Mouse (Mus musculus) CH12.LX (cell line): Measurements from ENCODE around the gene Pou3f3. TPM values are rescaled to one million over a fixed set of nuclear protein-coding genes. Genes with fewer than 3 reads are reported as not detected.

Experiments used
- DNase-seq: peaks from one replicate; pipeline ENCODE4 v3.0.0-alpha.2; 2013; ENCODE audit errors: extremely low read depth
- H3K27ac ChIP-seq: 2 replicates; pipeline ENCODE4 v1.5.1; 2012; ENCODE audit warnings: low read depth, mild to moderate bottlenecking, control low read depth, moderate library complexity; ENCODE audit not compliant: insufficient read depth
- H3K27me3 ChIP-seq: replicated peaks from 2 replicates; pipeline ENCODE3; 2012; ENCODE audit warnings: inconsistent platforms
- H3K36me3 ChIP-seq, 2 experiments: replicated peaks in 1 of 2; 2 replicates each; pipeline versions ENCODE3 to v1.6.1; 2012; ENCODE audit warnings: inconsistent platforms in 1 of 2, low read length in 1 of 2, mild to moderate bottlenecking in 1 of 2, mixed read lengths in 1 of 2, moderate library complexity in 1 of 2; ENCODE audit not compliant: control insufficient read depth in 1 of 2, insufficient read depth in 1 of 2
- H3K4me1 ChIP-seq, 2 experiments: 2 replicates each; pipeline ENCODE4 v1.6.1; 2012; ENCODE audit warnings: inconsistent platforms in 1 of 2, moderate library complexity in 1 of 2; ENCODE audit not compliant: insufficient read depth in 2 of 2, control insufficient read depth in 1 of 2
- H3K4me2 ChIP-seq: 2 replicates; pipeline ENCODE4 v1.6.1; 2012; ENCODE audit warnings: low read depth, mild to moderate bottlenecking, control low read depth; ENCODE audit not compliant: poor library complexity, insufficient read depth, severe bottlenecking
- H3K4me3 ChIP-seq, 3 experiments: fragments of 150-350 bp in 1 of 3; sonication (generic) in 1 of 3; replicated peaks in 1 of 3; 2 replicates each; pipeline versions ENCODE3 to v1.5.1; 2011 to 2012; ENCODE audit warnings: low read depth in 2 of 3, low read length in 2 of 3, mild to moderate bottlenecking in 2 of 3, moderate library complexity in 2 of 3, control low read depth in 1 of 3, improper control_type of control experiment in 1 of 3, inconsistent platforms in 1 of 3, mixed read lengths in 1 of 3; ENCODE audit not compliant: poor library complexity in 1 of 3
- H3K79me2 ChIP-seq: replicated peaks from 2 replicates; pipeline ENCODE4 v1.6.1; 2012; ENCODE audit warnings: mild to moderate bottlenecking, moderate library complexity; ENCODE audit not compliant: control insufficient read depth, poor library complexity, insufficient read depth, severe bottlenecking; ENCODE audit errors: extremely low read depth
- H3K9ac ChIP-seq: 2 replicates; pipeline ENCODE4 v1.6.1; 2012; ENCODE audit warnings: low read depth, mild to moderate bottlenecking, control low read depth, moderate library complexity; ENCODE audit not compliant: insufficient read depth
- H3K9me3 ChIP-seq: replicated peaks from 2 replicates; pipeline ENCODE3; 2012; ENCODE audit warnings: low read length, inconsistent platforms, mixed read lengths
- CHD1 ChIP-seq: IDR thresholded peaks from 2 replicates; pipeline ENCODE4 v1.6.1; 2012; ENCODE audit warnings: low read depth, low read length, improper control_type of control experiment, inconsistent platforms
- CTCF ChIP-seq, 2 experiments: IDR thresholded peaks in 1 of 2; conservative IDR thresholded peaks in 1 of 2; 2 replicates each; pipeline ENCODE4 v1.5.1; 2011 to 2012; ENCODE audit warnings: low read depth in 2 of 2, low read length in 2 of 2, improper control_type of control experiment in 1 of 2, inconsistent platforms in 1 of 2, mild to moderate bottlenecking in 1 of 2, moderate library complexity in 1 of 2
- E2F4 ChIP-seq: IDR thresholded peaks from 2 replicates; pipeline ENCODE4 v1.6.1; 2011; ENCODE audit warnings: low read depth, low read length, improper control_type of control experiment; ENCODE audit not compliant: insufficient replicate concordance
- ELF1 ChIP-seq: IDR thresholded peaks from 2 replicates; pipeline ENCODE4 v1.6.1; 2014; ENCODE audit warnings: low read depth, mild to moderate bottlenecking, inconsistent platforms, low read length, improper control_type of control experiment
- EP300 ChIP-seq: IDR thresholded peaks from 2 replicates; pipeline ENCODE4 v1.6.1; 2011; ENCODE audit warnings: low read length, improper control_type of control experiment
- ETS1 ChIP-seq: conservative IDR thresholded peaks from 2 replicates; pipeline ENCODE4 v1.6.1; 2012; ENCODE audit warnings: low read depth, mild to moderate bottlenecking, inconsistent platforms, low read length, improper control_type of control experiment, moderate library complexity
- GABPA ChIP-seq: IDR thresholded peaks from 2 replicates; pipeline ENCODE4 v1.6.1; 2012; ENCODE audit warnings: low read depth, low read length, improper control_type of control experiment, inconsistent platforms; ENCODE audit not compliant: insufficient replicate concordance
- JUN ChIP-seq: IDR thresholded peaks from 2 replicates; pipeline ENCODE4 v1.6.1; 2011; ENCODE audit warnings: low read depth, mild to moderate bottlenecking, low read length, improper control_type of control experiment, moderate library complexity; ENCODE audit not compliant: insufficient read depth
- JUND ChIP-seq: conservative IDR thresholded peaks from 2 replicates; pipeline ENCODE4 v1.6.1; 2011; ENCODE audit warnings: low read depth, low read length, improper control_type of control experiment
- MAFK ChIP-seq: IDR thresholded peaks from 2 replicates; pipeline ENCODE4 v1.6.1; 2011; ENCODE audit warnings: low read length, improper control_type of control experiment; ENCODE audit not compliant: insufficient replicate concordance
- MAX ChIP-seq: IDR thresholded peaks from 2 replicates; pipeline ENCODE4 v1.6.1; 2011; ENCODE audit warnings: low read length, improper control_type of control experiment
- MAZ ChIP-seq: IDR thresholded peaks from 2 replicates; pipeline ENCODE4 v1.6.1; 2012; ENCODE audit warnings: low read depth, mild to moderate bottlenecking, inconsistent platforms, low read length, improper control_type of control experiment, moderate library complexity
- MEF2A ChIP-seq: IDR thresholded peaks from 2 replicates; pipeline ENCODE4 v1.6.1; 2014; ENCODE audit warnings: low read depth, mild to moderate bottlenecking, inconsistent platforms, low read length, improper control_type of control experiment, borderline replicate concordance
- MXI1 ChIP-seq: IDR thresholded peaks from 2 replicates; pipeline ENCODE4 v1.6.1; 2011; ENCODE audit warnings: mild to moderate bottlenecking, low read depth, low read length, improper control_type of control experiment
- MYC ChIP-seq: IDR thresholded peaks from 2 replicates; pipeline ENCODE4 v1.6.1; 2011; ENCODE audit warnings: low read depth, mild to moderate bottlenecking, improper control_type of control experiment, low read length
- NELFE ChIP-seq: IDR thresholded peaks from 2 replicates; pipeline ENCODE4 v1.6.1; 2011; ENCODE audit warnings: low read depth, low read length, improper control_type of control experiment
- NRF1 ChIP-seq: IDR thresholded peaks from 2 replicates; pipeline ENCODE4 v1.6.1; 2014; ENCODE audit warnings: low read depth, mild to moderate bottlenecking, inconsistent platforms, low read length, improper control_type of control experiment, moderate library complexity
- PAX5 ChIP-seq: IDR thresholded peaks from 2 replicates; pipeline ENCODE4 v1.6.1; 2012; ENCODE audit warnings: low read length, inconsistent platforms, mixed read lengths
- POLR2A ChIP-seq: IDR thresholded peaks from 2 replicates; pipeline ENCODE4 v1.6.1; 2011; ENCODE audit warnings: low read depth, mild to moderate bottlenecking, improper control_type of control experiment, low read length
- POLR2AphosphoS2 ChIP-seq: IDR thresholded peaks from 2 replicates; pipeline ENCODE4 v1.6.1; 2011; ENCODE audit warnings: low read depth, low read length, improper control_type of control experiment
- SIN3A ChIP-seq: IDR thresholded peaks from 2 replicates; pipeline ENCODE4 v1.6.1; 2012; ENCODE audit warnings: low read length, improper control_type of control experiment, inconsistent platforms
- SMC3 ChIP-seq: IDR thresholded peaks from 2 replicates; pipeline ENCODE4 v1.6.1; 2011; ENCODE audit warnings: low read depth, low read length, improper control_type of control experiment
- TBP ChIP-seq: conservative IDR thresholded peaks from 2 replicates; pipeline ENCODE4 v1.6.1; 2011; ENCODE audit warnings: low read depth, low read length, improper control_type of control experiment
- UBTF ChIP-seq: IDR thresholded peaks from 2 replicates; pipeline ENCODE4 v1.6.1; 2012; ENCODE audit warnings: low read depth, mild to moderate bottlenecking, inconsistent platforms, low read length, improper control_type of control experiment, moderate library complexity
- USF1 ChIP-seq: IDR thresholded peaks from 2 replicates; pipeline ENCODE4 v1.6.1; 2014; ENCODE audit warnings: low read depth, mild to moderate bottlenecking, inconsistent platforms, low read length, improper control_type of control experiment
- USF2 ChIP-seq: conservative IDR thresholded peaks from 2 replicates; pipeline ENCODE4 v1.6.1; 2011; ENCODE audit warnings: low read depth, low read length, improper control_type of control experiment
- ZKSCAN1 ChIP-seq: IDR thresholded peaks from 2 replicates; pipeline ENCODE4 v1.6.1; 2012; ENCODE audit warnings: low read depth, inconsistent platforms, low read length, improper control_type of control experiment, borderline replicate concordance
- dilution Hi-C: fragments of 300-500 bp; cut with MboI; formaldehyde crosslinking; loops from 2 replicates; pipeline ENCODE4 v1.14.3; 2020; ENCODE audit warnings: low sequenced_read_pairs; ENCODE audit not compliant: extremely low pct_unique_long_range_greater_than_20kb, extremely low pct_ligation_motif_present
- in situ Hi-C: fragments of 300-500 bp; cut with MboI; formaldehyde crosslinking; loops from 3 replicates; pipeline ENCODE4 v1.14.3; 2019; ENCODE audit warnings: low sequenced_read_pairs, low pct_ligation_motif_present, low pct_unique_long_range_greater_than_20kb, mixed read lengths
- polyA plus RNA-seq: library from polyadenylated mRNA; unstranded; fragments of >175 nt; gene quantifications from 2 replicates; pipeline ENCODE4 v1.2.1, GENCODE M21; 2012; ENCODE audit warnings: low read depth; ENCODE audit not compliant: insufficient read length
- total RNA-seq, 2 experiments: library from RNA; depleted of rRNA; stranded (reverse); fragments of 300-350 nt in 1 of 2; fragments of >200 nt in 1 of 2; gene quantifications; 2 replicates each; pipeline ENCODE4 v1.2.3; 2012 to 2014

Pou3f3 gene
- total and polyA plus RNA-seq, 3 experiments: not detected

GRCm38 (mm10) chr1:42683861-42684260, 11.7 kb upstream of the Pou3f3 start:
- dilution Hi-C loops: no loop called here
- no peaks in the 10 kb centered on the region for H3K79me2 ChIP-seq
- no peak overlapping the region for H3K9ac ChIP-seq
- no peak overlapping the region for H3K4me2 ChIP-seq
- H3K4me3 ChIP-seq: no peak overlapping the region
- H3K27ac ChIP-seq: no peak overlapping the region
- no peaks in the 10 kb centered on the region for H3K4me1 ChIP-seq
- TF ChIP-seq POLR2AphosphoS2 (no peak), CTCF (conservative IDR thresholded peaks at IDR 0.05 in 1 of 2, IDR thresholded peaks at IDR 0.05 in 1 of 2; ENCODE audit: low read depth in 2 of 2, low read length in 2 of 2) (no peak), EP300 (no peak), CHD1 (no peak), MAFK (no peak), UBTF (no peak), USF1 (no peak), JUND (no peak), SMC3 (no peak), ETS1 (no peak), JUN (no peak), USF2 (no peak), MYC (no peak), MAX (no peak), MXI1 (no peak), ELF1 (no peak), POLR2A (no peak), E2F4 (no peak)
- peaks cover 39% of the 10 kb centered on the region for H3K9me3 ChIP-seq
- in situ Hi-C loops: no loop called here
- no peaks in the 10 kb centered on the region for H3K36me3 ChIP-seq
- DNase-seq: no peak
- H3K27me3 ChIP-seq: no peaks in the 10 kb centered on the region

- H3K36me3 ChIP-seq: no peaks in the 10 kb centered on the region
- in situ Hi-C loops (no loop called here), dilution Hi-C loops (no loop called here)
- TF ChIP-seq EP300 (no peak), NELFE (no peak), MXI1 (no peak), JUND (no peak), ZKSCAN1 (no peak), GABPA (no peak), MEF2A (no peak), JUN (no peak), TBP (no peak), USF1 (no peak), ELF1 (no peak), NRF1 (no peak), MAZ (no peak), CHD1 (no peak), MAFK (no peak), MYC (no peak), UBTF (no peak), SIN3A (no peak), PAX5 (no peak)
- no peak for DNase-seq
- peaks cover 43% of the 10 kb centered on the region for H3K9me3 ChIP-seq
- no peak overlapping the region for H3K4me2 ChIP-seq
- H3K4me3 ChIP-seq: no peak overlapping the region
- no peaks in the 10 kb centered on the region for H3K79me2 ChIP-seq
- H3K4me1 ChIP-seq: no peaks in the 10 kb centered on the region
- H3K9ac ChIP-seq: no peak overlapping the region
- no peaks in the 10 kb centered on the region for H3K27me3 ChIP-seq
- H3K27ac ChIP-seq: no peak overlapping the region
These were observed 11.2 kb upstream of the Pou3f3 start for GRCm38 (mm10) chr1:42684345-42684744.
